Mouse (Mus musculus): ENCODE measurements around the gene Smyd3. TPM values are rescaled to one million over a fixed set of nuclear protein-coding genes. Genes with fewer than 3 reads are reported as not detected.
"Not testable (repeated sequence)": the region's sequence is repeated elsewhere in the genome, so short reads cannot be mapped to it uniquely, and the experiment has no call there.

Gene Smyd3
- polyA plus RNA-seq, 1 experiment, result 3.0 TPM

DNA sequence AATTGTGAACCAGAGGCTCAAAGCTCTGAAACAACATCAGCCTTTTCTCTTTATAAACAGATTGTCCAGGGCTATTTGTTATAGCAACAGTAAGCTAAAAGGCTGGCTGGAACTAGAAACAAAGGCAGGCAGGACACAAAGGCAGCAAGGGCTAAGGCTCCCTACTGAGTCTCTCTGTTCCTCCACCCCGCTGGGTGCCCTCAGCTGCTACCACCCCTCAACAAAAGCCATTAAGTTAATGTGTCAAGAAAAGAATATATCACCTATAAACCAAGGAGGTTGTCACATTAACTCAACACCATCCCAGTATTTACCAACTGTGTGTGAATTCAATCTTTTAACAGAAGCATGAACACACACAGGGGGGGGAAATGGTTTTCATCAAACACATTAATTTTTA is 176.3 kb downstream of the Smyd3 start:
- no peak overlapping the region for H3K27ac ChIP-seq (replicated peaks; ENCODE audit: low read depth, low read length)
- H3K4me1 ChIP-seq (ENCODE audit: control insufficient read depth, insufficient read depth, insufficient read length, low read length), result no peaks in the 10 kb centered on the region
- no peak overlapping the region for H3K4me3 ChIP-seq (ENCODE audit: insufficient read depth, low read depth, low read length)

DNA sequence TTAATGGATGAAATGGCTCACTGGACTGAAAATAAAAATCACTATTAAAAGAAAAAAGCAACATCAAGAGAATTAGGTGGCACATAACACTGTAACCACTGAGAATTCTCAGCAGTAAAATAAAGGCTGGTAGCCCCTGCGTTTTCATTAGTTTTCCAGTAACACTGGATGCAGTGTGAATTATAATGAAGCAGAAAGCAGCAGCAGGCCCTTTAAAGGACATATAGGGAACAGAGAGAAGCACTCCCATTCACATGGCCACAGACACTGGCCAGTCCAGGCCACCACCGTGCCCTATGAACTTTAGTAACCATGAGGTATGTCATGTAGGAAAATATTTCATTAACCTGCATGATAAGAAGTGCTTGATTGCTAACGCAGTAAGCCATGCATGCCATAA is 178.8 kb downstream of the Smyd3 start:
- H3K27ac ChIP-seq (replicated peaks; ENCODE audit: low read depth, low read length), result no peak overlapping the region
- no peak overlapping the region for H3K4me3 ChIP-seq (ENCODE audit: insufficient read depth, low read depth, low read length)
- H3K4me1 ChIP-seq (ENCODE audit: control insufficient read depth, insufficient read depth, insufficient read length, low read length), result no peaks in the 10 kb centered on the region

DNA sequence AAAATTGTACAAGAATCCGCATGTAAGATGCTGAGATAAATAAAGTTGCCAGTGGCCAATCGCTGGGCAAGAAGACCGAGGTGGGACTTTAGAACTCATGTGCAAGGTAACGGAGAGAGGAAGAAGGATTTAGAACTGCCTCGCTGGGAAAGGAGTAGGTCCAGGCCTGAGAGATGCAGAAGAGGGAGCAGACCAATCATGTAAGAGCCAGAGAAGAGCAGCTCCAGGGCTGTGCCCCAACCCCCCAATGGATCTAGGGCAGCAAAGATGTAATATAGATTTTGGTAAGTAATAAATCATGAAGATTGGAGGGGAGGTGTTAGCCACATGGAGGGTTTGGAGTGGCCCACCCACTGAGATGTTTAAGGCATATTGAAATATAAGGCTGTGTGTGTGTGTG is 180.3 kb downstream of the Smyd3 start:
- H3K4me3 ChIP-seq (ENCODE audit: insufficient read depth, low read depth, low read length), result no peak overlapping the region
- H3K27ac ChIP-seq (replicated peaks; ENCODE audit: low read depth, low read length), result no peak overlapping the region
- H3K4me1 ChIP-seq (ENCODE audit: control insufficient read depth, insufficient read depth, insufficient read length, low read length), result no peaks in the 10 kb centered on the region

DNA sequence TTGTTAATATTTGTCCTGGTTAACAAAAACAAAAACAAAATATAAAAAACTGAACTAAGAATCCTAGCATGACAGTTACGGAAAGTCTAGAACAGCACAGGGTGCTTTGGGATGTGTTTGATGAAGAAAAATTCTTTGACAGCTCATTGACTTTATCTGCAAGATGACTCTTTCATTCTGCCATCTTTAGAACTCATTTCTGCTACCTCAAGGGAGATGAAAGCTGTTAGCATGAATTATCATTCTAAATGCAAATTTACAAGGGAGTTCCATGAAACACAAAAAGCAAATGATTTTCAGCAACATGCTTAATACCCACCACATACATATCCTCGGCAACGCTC is 190.9 kb downstream of the Smyd3 start:
- Histone ChIP-seq H3K4me3 (ENCODE audit: insufficient read depth, low read depth, low read length) (no peak overlapping the region), H3K4me1 (ENCODE audit: control insufficient read depth, insufficient read depth, insufficient read length, low read length) (no peaks in the 10 kb centered on the region), H3K27ac (replicated peaks; ENCODE audit: low read depth, low read length) (no peak overlapping the region)

DNA sequence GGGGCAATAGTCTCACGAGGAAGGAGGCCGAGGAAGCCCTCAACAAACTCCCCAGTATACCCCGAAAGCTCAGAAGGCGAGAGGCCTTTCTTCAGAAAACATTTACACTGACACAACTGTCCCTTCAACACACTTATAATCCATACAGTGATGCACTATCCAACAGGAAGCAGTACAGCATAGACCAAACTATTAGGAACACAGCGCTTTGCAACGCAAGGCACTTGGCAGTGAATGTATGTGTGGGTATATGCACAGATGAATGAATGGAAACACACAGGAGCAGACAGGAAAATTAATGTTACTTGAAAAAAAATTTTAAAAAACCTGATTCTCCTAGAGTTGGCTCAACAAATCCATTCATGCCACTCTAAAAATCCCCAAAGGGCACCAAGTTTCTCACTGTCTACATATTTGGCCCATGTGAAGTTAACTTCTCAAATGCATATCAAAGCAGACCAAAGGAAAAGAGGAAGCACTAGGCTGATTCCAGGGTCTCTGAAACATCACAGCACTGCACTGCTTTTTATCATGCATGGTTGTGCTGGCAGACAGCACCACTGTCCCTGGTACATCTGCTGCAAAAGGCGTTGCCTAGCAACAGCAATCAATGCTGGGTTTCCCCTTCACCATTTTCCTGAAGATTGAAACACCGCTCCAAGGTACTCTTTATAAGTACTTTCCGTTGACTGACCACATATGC is 191.4 kb downstream of the Smyd3 start:
- no peaks in the 10 kb centered on the region for H3K4me1 ChIP-seq (ENCODE audit: control insufficient read depth, insufficient read depth, insufficient read length, low read length)
- H3K4me3 ChIP-seq (ENCODE audit: insufficient read depth, low read depth, low read length), result no peak overlapping the region
- H3K27ac ChIP-seq (replicated peaks; ENCODE audit: low read depth, low read length), result no peak overlapping the region

DNA sequence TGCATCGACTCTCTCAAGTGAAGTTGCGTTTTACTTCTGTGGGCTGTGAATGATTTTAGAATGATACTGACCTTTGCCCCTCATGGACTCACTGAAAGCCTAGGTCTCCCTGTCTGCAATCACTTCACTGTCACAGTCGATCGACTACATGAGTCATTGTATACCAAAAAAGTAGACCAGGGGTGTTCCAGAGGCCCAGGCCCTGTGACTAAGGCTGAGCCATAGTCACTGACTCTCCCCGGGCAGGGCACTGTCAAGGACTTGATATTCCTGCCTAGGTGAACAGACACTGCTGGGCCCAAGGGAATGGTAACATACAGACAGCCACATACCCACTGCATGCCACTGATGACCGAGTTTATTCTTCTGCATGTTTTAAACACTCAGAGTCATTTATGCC is 193.6 kb downstream of the Smyd3 start:
- no peaks in the 10 kb centered on the region for H3K4me1 ChIP-seq (ENCODE audit: control insufficient read depth, insufficient read depth, insufficient read length, low read length)
- no peak overlapping the region for H3K27ac ChIP-seq (replicated peaks; ENCODE audit: low read depth, low read length)
- no peak overlapping the region for H3K4me3 ChIP-seq (ENCODE audit: insufficient read depth, low read depth, low read length)

DNA sequence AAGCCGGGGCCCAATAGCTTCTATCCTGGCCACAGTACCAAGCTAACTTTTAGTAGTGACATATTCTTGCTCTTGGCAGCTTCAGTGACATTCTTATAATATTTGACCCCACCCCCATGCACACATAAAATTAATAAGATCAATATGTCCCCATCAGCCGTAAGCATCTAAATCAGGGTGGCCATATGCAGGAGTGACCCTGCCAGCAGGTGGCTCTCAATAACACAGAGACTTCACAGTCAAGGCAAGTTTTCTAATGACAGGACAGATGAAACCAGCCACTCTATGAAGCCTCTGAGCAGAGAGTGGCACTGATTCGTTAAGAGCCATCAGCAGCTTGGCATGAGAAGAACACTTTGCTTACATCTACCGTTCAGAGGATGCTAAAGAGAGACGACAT is 204.2 kb downstream of the Smyd3 start:
- Histone ChIP-seq H3K27ac (replicated peaks; ENCODE audit: low read depth, low read length) (no peak overlapping the region), H3K4me1 (ENCODE audit: control insufficient read depth, insufficient read depth, insufficient read length, low read length) (no peaks in the 10 kb centered on the region), H3K4me3 (ENCODE audit: insufficient read depth, low read depth, low read length) (no peak overlapping the region)

DNA sequence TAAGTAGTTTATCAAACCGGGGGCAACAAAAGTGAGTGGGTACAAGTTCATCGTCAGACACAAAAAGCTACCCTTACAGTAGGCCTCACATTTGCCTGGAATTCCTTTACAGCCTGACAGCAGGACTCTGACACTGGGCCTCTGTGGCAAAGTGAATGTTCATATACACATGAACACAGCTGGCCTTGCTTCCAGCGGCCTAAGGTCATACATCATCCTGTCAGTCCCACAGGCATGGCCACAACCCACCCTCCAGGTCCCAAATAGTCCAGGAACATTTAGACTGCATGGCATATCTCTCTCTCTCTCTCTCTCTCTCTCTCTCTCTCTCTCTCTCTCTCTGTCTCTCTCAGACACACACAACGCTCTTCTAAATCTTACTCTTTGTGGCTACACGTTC is 208.4 kb downstream of the Smyd3 start:
- H3K27ac ChIP-seq (replicated peaks; ENCODE audit: low read depth, low read length), result no peak overlapping the region
- no peak overlapping the region for H3K4me3 ChIP-seq (ENCODE audit: insufficient read depth, low read depth, low read length)
- H3K4me1 ChIP-seq (ENCODE audit: control insufficient read depth, insufficient read depth, insufficient read length, low read length), result no peaks in the 10 kb centered on the region

DNA sequence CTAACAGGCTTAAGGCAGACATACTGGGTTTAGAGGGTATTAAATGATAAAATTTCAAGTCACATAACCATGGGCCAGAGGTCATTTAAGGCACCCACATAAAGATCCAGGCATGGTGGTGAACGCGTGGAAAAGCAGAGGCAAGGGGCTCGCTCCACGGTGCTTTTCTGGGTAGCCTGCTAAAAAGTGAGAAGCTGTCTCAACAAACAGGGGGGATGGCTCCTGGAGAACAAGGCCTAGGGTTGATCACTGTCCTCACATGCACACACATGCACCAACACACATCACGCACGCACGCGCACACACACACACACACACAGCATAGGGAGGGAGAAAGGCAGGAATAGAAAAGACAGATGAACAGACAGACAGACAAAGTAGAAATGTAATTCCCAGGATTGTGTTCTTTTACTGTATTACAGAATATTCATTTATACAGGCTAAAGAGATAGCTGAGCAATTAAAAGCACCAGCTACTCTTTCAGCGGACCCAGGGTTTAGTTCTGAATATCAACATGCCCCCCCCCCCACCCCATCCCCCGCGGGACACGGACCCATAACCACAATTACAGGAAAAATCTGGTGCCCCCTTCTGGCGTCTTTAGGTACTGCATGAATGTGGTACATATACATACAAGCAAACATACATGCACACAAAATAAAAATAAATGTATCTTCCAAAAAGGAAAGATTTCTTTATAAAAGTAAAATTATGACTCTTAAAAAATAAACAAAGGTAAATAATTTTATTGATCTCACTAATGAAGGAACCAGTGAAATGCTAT is 215.2 kb downstream of the Smyd3 start:
- Histone ChIP-seq H3K4me3 (ENCODE audit: insufficient read depth, low read depth, low read length) (no peak overlapping the region), H3K27ac (replicated peaks; ENCODE audit: low read depth, low read length) (no peak overlapping the region), H3K4me1 (ENCODE audit: control insufficient read depth, insufficient read depth, insufficient read length, low read length) (no peaks in the 10 kb centered on the region)

DNA sequence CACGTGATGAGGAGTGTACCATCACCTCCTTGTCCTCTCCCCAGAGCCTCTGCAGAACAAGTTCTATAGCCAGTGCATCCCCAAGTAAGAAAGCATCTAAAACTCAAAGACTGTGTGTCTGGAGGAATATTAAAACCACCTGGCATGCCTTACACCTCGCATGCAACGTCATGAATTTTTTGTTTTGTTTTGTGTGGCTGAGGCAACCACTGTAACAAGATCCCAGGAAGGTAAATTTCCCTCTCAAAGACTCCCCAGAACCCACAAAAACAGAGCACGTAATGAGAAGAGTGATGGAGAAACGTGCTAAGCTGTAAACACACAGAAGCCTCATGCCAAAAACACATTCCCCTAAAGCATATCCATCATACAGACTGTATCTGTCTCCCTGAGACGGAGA is 222.2 kb downstream of the Smyd3 start:
- H3K4me1 ChIP-seq (ENCODE audit: control insufficient read depth, insufficient read depth, insufficient read length, low read length), result no peaks in the 10 kb centered on the region
- no peak overlapping the region for H3K27ac ChIP-seq (replicated peaks; ENCODE audit: low read depth, low read length)
- no peak overlapping the region for H3K4me3 ChIP-seq (ENCODE audit: insufficient read depth, low read depth, low read length)

DNA sequence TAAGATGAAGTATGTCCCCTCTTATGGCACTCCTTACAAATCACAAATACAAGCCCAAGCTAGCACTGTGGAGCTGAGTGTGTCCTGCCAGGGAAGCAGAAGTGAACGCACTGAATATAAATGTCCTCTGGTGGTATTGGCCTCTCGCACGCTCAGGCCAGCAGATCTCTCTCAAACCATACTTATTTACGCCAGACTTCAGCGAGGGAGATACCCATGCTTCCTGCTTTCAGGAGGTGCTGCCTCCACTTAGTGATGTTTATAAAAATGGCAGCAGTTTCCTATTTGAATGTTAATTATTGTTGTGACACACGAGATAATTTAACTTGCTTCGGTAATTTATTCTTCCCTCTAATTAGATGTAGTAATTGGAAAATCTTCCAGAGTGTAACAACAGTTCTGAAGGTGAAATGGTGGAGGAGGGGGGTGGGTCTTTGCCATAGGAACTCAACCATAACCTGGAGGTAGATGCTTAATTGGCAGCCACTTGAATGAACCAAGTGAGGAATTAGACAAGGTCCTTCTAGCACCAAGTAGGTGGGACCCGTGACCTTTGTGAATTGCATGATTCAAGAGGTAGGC is 224.0 kb downstream of the Smyd3 start:
- Histone ChIP-seq H3K4me3 (ENCODE audit: insufficient read depth, low read depth, low read length) (no peak overlapping the region), H3K4me1 (ENCODE audit: control insufficient read depth, insufficient read depth, insufficient read length, low read length) (no peaks in the 10 kb centered on the region), H3K27ac (replicated peaks; ENCODE audit: low read depth, low read length) (no peak overlapping the region)

DNA sequence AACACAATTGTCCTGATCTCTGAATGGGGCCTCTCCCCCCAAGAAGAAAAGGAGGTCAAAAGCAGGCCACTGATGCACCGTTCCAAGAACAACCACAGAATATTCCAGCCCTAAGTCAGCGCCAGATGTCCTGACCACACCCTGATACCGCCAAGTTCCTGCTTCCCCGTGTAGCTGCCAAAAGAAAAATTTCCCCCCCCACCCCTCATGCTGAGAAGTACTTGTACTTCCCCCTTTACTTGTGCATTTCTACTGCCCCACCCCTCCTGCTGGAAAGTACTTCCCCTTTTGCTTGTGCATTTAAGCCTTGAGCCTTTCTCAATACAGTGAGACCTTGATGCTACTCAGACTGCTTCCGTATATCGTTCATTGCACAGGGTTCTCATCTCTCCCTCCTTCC is 227.7 kb downstream of the Smyd3 start:
- H3K4me3 ChIP-seq (ENCODE audit: insufficient read depth, low read depth, low read length); H3K4me1 ChIP-seq (ENCODE audit: control insufficient read depth, insufficient read depth, insufficient read length, low read length); H3K27ac ChIP-seq (replicated peaks; ENCODE audit: low read depth, low read length): not testable (repeated sequence)

DNA sequence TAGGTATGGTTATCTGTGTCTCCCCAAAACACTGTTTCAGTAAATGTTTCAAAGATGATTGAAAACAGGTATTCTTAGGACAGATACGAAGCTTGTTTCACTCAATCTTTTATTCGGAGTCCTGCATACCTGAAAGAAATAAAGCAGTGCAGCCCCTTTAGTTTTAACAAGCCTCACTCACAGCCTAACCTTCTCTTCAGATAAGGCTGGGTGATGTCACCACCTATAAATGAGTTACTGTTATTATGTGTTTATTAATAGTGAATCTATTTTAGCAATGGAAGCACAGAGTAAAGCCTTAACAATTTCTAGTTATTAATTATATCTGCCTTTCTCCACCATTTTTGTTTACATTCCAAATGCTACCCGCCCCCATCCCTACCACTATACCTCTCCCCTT is 228.1 kb downstream of the Smyd3 start:
- no peaks in the 10 kb centered on the region for H3K4me1 ChIP-seq (ENCODE audit: control insufficient read depth, insufficient read depth, insufficient read length, low read length)
- H3K27ac ChIP-seq (replicated peaks; ENCODE audit: low read depth, low read length), result no peak overlapping the region
- H3K4me3 ChIP-seq (ENCODE audit: insufficient read depth, low read depth, low read length), result no peak overlapping the region

DNA sequence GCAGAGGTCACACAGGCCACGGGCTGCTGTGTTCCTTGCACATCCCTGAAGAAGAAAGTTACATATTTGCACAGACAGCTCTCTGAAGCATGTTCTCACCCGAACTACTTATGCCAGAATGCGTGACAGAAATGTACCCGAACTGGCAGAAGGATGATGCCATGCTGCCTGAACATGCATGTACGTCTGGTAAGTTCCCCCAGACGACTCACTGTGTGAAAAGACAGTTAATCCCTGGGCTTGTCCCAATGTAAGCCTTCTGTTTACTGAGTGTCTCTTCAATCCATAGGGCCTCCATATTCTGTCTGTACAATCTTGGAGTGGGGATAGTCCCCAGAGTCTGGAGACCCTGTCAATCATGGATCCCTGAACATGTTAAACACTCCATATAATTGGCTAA is 231.1 kb downstream of the Smyd3 start:
- Histone ChIP-seq H3K27ac (replicated peaks; ENCODE audit: low read depth, low read length) (no peak overlapping the region), H3K4me1 (ENCODE audit: control insufficient read depth, insufficient read depth, insufficient read length, low read length) (no peaks in the 10 kb centered on the region), H3K4me3 (ENCODE audit: insufficient read depth, low read depth, low read length) (no peak overlapping the region)

DNA sequence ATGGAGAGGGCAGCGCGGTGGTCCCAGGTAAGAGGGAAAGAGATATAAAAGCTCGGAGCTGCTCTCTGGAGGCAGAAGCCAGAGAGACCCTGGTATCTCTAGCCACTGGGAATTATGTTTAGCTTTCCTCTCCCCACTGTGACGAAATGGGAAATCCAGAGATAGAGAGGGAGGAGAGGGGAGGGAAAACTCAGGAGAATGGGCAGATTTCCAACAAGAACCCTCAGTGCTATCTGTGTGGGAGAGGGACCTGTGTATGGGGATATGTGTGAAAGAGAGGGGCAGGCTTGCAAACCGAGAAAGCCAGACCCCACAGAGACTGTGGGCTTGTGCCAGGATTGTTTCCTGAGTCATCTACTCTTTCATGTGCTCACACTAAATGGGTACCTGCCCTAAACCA is 235.0 kb downstream of the Smyd3 start:
- H3K27ac ChIP-seq (replicated peaks; ENCODE audit: low read depth, low read length), result no peak overlapping the region
- H3K4me3 ChIP-seq (ENCODE audit: insufficient read depth, low read depth, low read length), result no peak overlapping the region

More for the DNA sequence above, 235.0 kb downstream of the Smyd3 start:
- no peaks in the 10 kb centered on the region for H3K4me1 ChIP-seq (ENCODE audit: control insufficient read depth, insufficient read depth, insufficient read length, low read length)

Measured in brown adipose tissue, adult 24 weeks (tissue).